Mouse (Mus musculus) lung, postnatal 14 days (tissue): ENCODE data around the gene Ppp1r3d.

Source experiments
- DNase-seq: peaks from one replicate; pipeline ENCODE4 v3.0.0; 2021

Ppp1r3d gene

GRCm38 (mm10) chr2:178413481-178414260 is 601 bp downstream of the Ppp1r3d start:
- DNase-seq = no peak

GRCm38 (mm10) chr2:178413081-178413480 is 1.2 kb downstream of the Ppp1r3d start:
- no peak for DNase-seq

- DNase-seq = peak; percentile 47
These were observed 1.7 kb downstream of the Ppp1r3d start for GRCm38 (mm10) chr2:178412598-178412997.

- no peak for DNase-seq
These were observed 4.0 kb downstream of the Ppp1r3d start for GRCm38 (mm10) chr2:178410286-178410685.

GRCm38 (mm10) chr2:178409024-178409423 is 5.2 kb downstream of the Ppp1r3d start:
- DNase-seq = no peak

- no peak for DNase-seq
These were observed 7.0 kb downstream of the Ppp1r3d start, which contains the start of gene Sycp2 for GRCm38 (mm10) chr2:178407053-178407815. Sycp2 (minus strand) TSS chr2:178407685.
